ENCODE assay signal across 16 mouse cellular contexts in genomic region chr6:31899055-31899454, GRCm38 (mm10).
DNase-seq lines count a peak whose midpoint lies in the region; ATAC-seq and TF ChIP-seq lines count a peak whose summit lies in the region.
"Had no signal": no experiment of that assay in that cellular context is flagged by ENCODE, and none has a peak within 500 bp of the region (broad histone marks: within the 10 kb centered on the region; RNA-seq: fewer than 3 reads in every experiment).

No protein-coding gene starts in this region.

- TF ChIP-seq EP300 in ES-Bruce4 (IDR thresholded peaks at IDR 0.05; ENCODE audit: insufficient read depth, low read depth, low read length) = no peak

- no peaks in the 10 kb centered on the region for H3K4me1 ChIP-seq in ES-Bruce4 (ENCODE audit: control insufficient read depth, insufficient read depth, low read length)
- H3K4me1 ChIP-seq: embryonic facial prominence, embryonic 13.5 days; hindbrain, embryonic 15.5 days; kidney, embryonic 15.5 days; liver, embryonic 15.5 days; stomach, embryonic 15.5 days had no signal

- TF ChIP-seq CTCF in ES-Bruce4 (IDR thresholded peaks at IDR 0.05; ENCODE audit: low read depth, low read length) = no peak
- TF ChIP-seq CTCF in brain, embryonic 14.5 days (IDR thresholded peaks at IDR 0.05; ENCODE audit: borderline replicate concordance, extremely low read depth, insufficient read depth, insufficient read length) = no peak

- DNase-seq in heart, adult 11 months = peak; percentile 64
- no peak for DNase-seq in heart, adult 9 months (ENCODE audit: low spot score in 2 of 2)
- DNase-seq in brain, embryonic 14.5 days (ENCODE audit: low read depth) = peak; percentile 53
- DNase-seq in layer of hippocampus, postnatal 10 days (ENCODE audit: low spot score in 2 of 2) = peak; percentile 34 to 53
- no peak for DNase-seq in thymus, postnatal 0 days (ENCODE audit: low spot score)
- DNase-seq in adrenal gland, postnatal 25 days = no peak
- DNase-seq: adrenal gland, postnatal 10 days; gastrocnemius, postnatal 14 days; thymus, postnatal 4 days had no signal

- H3K9ac ChIP-seq in ES-Bruce4 (ENCODE audit: low read depth, poor library complexity, severe bottlenecking) = no peak overlapping the region
- H3K9ac ChIP-seq: embryonic facial prominence, embryonic 13.5 days; hindbrain, embryonic 15.5 days; kidney, embryonic 15.5 days; liver, embryonic 15.5 days; stomach, embryonic 15.5 days had no signal

- H3K27me3 ChIP-seq in ES-Bruce4 (ENCODE audit: control insufficient read depth, insufficient read depth, low read length, poor library complexity, severe bottlenecking) = no peaks in the 10 kb centered on the region
- H3K27me3 ChIP-seq: embryonic facial prominence, embryonic 13.5 days; hindbrain, embryonic 15.5 days; kidney, embryonic 15.5 days; liver, embryonic 15.5 days; stomach, embryonic 15.5 days had no signal

- H3K27ac ChIP-seq in ES-Bruce4 (ENCODE audit: insufficient read depth, low read length) = peak overlapping the region; percentile 74
- H3K27ac ChIP-seq: embryonic facial prominence, embryonic 13.5 days; hindbrain, embryonic 15.5 days; kidney, embryonic 15.5 days; liver, embryonic 15.5 days; stomach, embryonic 15.5 days had no signal

- H3K9me3 ChIP-seq in ES-Bruce4 (replicated peaks; ENCODE audit: control insufficient read depth, insufficient read depth, low read length, poor library complexity, severe bottlenecking) = no peaks in the 10 kb centered on the region; the same call in 1 of the 2 replicates
- H3K9me3 ChIP-seq: embryonic facial prominence, embryonic 13.5 days; hindbrain, embryonic 15.5 days; kidney, embryonic 15.5 days; liver, embryonic 15.5 days; stomach, embryonic 15.5 days had no signal

- no peak for ATAC-seq in activated CD4-positive, CD25-positive, alpha-beta regulatory T cell, adult 4 months

- no peak overlapping the region for H3K4me3 ChIP-seq in ES-Bruce4 (ENCODE audit: low read depth, low read length)
- H3K4me3 ChIP-seq: embryonic facial prominence, embryonic 13.5 days; hindbrain, embryonic 15.5 days; kidney, embryonic 15.5 days; liver, embryonic 15.5 days; stomach, embryonic 15.5 days had no signal

- H3K36me3 ChIP-seq in ES-Bruce4 (ENCODE audit: control insufficient read depth, insufficient read depth, low read length, poor library complexity, severe bottlenecking) = no peaks in the 10 kb centered on the region
- H3K36me3 ChIP-seq: embryonic facial prominence, embryonic 13.5 days; hindbrain, embryonic 15.5 days; kidney, embryonic 15.5 days; liver, embryonic 15.5 days; stomach, embryonic 15.5 days had no signal

- TF ChIP-seq POLR2A in ES-Bruce4 (IDR thresholded peaks at IDR 0.05; ENCODE audit: insufficient read depth, low read length) = no peak
- no peak for TF ChIP-seq POLR2A in brain, embryonic 14.5 days (IDR thresholded peaks at IDR 0.05; ENCODE audit: borderline replicate concordance, extremely low read depth, insufficient read depth, insufficient read length, poor library complexity, severe bottlenecking)

Comparison
In these comparisons a context has a peak if more than half of its experiments do, and no peak if none do; other contexts are left out.
1. DNase-seq: peak in heart, adult 11 months (single experiment), brain, embryonic 14.5 days (single experiment) and layer of hippocampus, postnatal 10 days (2 of 2); none in heart, adult 9 months (0 of 2), thymus, postnatal 0 days (single experiment) and adrenal gland, postnatal 25 days (single experiment).